Mouse (Mus musculus): Measurements from ENCODE around the gene Mfsd2a. TPM values are rescaled to one million over a fixed set of nuclear protein-coding genes. Genes with fewer than 3 reads are reported as not detected.
"Not testable (repeated sequence)": the region's sequence is repeated elsewhere in the genome, so short reads cannot be mapped to it uniquely, and the experiment has no call there.

Gene Mfsd2a
- 0.94 TPM in 1 of 2 replicates, not detected in the other for total RNA-seq (2017)

DNA sequence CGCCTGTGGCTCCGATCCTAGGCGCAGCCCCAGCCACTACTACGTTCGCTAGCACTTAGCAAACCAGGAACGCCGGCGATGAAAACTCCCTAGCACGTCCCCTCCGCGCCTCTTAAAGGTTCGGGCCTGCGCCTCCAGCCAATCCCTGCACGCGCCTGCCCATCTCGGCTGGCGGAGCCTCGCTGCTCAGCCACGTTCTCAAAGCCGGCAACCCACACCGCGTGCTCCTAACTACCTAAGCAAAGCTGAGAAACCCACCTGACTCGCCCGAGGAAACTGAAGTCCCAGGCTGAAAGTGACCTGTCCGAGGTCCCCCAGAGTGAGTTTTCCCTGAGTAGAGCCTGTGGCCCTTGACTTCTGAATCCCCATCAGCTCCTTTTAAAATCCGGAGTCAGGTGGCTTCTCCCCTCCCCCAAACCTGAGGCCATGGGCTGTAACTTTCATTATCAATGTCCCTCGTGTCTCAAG lies at the start of gene Mfsd2a:
Mfsd2a (minus strand) TSS at position 89 of the 468 bp plus-strand sequence.
- peak; percentile 53 to 57 for ATAC-seq (replicated peaks in 1 of 2; ENCODE audit: insufficient read depth in 1 of 2, low FRiP score in 2 of 2, low TSS enrichment in 1 of 2, low read depth in 1 of 2, poor library complexity in 2 of 2, severe bottlenecking in 2 of 2)

DNA sequence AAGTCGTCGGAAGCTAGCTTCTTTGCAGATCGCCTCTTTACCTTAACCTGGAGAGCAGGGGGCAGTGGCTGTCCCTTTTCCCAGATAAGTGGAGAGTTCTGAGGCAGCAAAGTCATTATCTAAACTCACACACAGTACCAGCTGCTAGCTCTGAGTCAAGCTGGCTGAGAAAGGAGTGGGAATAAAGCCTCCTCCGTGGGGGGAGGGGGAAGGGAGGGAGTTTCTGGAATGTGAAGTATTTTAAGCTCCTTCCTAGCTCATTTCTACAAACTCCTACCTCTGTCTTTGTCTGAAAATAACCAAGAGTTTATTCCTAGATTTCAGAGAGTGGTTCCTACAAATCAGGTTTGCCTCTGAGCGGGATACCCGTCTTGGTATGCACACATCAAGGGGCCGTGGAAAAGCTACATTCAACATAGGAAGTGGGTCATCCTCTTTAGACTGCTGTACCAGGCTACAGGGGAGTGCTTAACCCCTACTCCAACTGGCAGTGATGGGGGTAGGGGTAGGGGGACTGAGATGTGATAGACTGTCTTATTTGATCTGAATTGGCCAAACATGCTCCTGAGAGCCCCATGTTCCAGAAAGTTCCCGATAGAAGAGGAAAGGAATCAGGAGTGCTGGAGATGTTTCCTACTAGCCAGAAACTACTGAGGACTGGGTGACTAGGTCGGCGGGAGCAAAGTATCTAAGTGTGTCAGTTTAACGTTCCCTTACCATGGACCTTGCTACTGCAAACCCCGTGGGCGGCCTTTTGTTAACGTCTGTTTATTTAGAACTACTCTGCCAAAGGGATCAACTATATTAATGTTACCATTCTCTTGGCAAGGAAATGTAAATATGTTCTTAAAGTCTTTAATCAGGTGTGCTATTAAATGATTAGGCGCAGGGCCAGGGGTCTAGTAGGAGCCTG lies 44.3 kb upstream of the Mfsd2a start:
- no peak for ATAC-seq (replicated peaks in 1 of 2; ENCODE audit: insufficient read depth in 1 of 2, low FRiP score in 2 of 2, low TSS enrichment in 1 of 2, low read depth in 1 of 2, poor library complexity in 2 of 2, severe bottlenecking in 2 of 2)

DNA sequence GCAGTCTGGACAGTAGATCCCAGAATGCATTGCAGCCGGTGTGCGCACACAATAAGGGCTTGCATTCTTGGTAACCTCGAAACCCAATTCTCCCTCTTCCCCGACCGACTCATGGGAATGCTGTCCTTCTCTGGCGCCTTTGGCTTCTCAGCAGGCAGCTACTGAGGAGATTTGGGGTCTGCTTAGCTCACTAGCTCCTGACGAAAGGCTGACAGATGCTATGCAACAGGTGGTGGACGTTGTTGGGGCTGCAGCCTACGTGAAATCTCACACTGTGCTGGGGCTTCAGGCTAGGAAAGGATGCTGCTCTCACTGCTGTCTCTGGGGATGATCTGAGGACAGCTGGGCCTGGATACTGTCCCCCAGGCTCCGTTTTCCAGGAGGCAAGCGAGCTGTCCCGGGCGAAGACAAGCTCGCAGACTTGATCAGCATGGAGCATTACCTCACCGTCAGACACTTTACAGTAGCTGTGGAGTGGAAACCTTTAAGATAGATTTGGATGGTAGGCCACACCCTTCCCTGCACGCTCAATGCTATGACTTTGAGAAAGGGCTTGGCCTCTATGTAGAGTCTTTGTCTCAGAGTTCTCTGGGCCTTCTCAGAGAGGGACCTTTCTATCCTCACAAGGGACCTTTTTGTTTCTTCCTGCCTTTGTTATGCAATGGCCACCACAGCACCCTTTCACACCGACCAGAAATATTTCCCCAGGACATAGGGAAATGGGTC lies 39.8 kb upstream of the Mfsd2a start:
- ATAC-seq (replicated peaks in 1 of 2; ENCODE audit: insufficient read depth in 1 of 2, low FRiP score in 2 of 2, low TSS enrichment in 1 of 2, low read depth in 1 of 2, poor library complexity in 2 of 2, severe bottlenecking in 2 of 2), result no peak

DNA sequence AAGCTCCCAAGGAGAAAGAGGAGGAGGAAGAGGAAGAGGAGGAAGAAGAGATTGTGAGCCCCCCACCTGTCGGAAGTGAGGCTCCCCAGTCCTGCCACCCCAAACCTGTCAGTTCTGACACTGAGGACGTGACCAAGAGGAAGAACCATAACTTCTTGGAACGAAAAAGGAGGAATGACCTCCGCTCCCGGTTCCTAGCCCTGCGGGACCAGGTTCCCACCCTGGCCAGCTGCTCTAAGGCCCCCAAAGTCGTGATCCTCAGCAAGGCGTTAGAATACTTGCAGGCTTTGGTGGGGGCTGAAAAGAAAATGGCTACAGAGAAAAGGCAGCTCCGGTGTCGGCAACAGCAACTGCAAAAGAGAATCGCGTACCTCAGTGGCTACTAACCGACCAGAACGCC lies 39.1 kb upstream of the Mfsd2a start:
- no peak for ATAC-seq (replicated peaks in 1 of 2; ENCODE audit: insufficient read depth in 1 of 2, low FRiP score in 2 of 2, low TSS enrichment in 1 of 2, low read depth in 1 of 2, poor library complexity in 2 of 2, severe bottlenecking in 2 of 2)

DNA sequence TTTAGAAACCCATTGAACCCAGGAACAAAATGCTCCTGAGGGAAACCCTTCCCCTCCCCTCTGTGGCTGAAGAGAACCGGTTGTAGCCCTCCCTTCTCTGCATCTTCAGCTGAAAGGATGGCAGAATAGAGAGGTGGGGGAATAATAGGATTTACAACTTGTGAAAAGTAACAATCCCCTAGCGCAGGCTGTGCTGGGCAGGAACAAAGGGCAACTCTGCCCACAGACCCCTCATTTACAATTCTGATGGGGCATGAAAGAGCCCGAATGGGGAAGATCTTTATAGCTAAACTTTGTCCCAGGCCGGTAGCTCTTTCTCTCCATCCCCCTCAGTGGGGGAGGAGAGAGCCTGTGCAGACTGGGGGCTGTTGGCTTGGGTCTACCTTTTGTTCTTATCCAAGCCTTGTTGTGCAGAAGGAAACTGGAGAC lies 38.3 kb upstream of the Mfsd2a start:
- no peak for ATAC-seq (replicated peaks in 1 of 2; ENCODE audit: insufficient read depth in 1 of 2, low FRiP score in 2 of 2, low TSS enrichment in 1 of 2, low read depth in 1 of 2, poor library complexity in 2 of 2, severe bottlenecking in 2 of 2)

DNA sequence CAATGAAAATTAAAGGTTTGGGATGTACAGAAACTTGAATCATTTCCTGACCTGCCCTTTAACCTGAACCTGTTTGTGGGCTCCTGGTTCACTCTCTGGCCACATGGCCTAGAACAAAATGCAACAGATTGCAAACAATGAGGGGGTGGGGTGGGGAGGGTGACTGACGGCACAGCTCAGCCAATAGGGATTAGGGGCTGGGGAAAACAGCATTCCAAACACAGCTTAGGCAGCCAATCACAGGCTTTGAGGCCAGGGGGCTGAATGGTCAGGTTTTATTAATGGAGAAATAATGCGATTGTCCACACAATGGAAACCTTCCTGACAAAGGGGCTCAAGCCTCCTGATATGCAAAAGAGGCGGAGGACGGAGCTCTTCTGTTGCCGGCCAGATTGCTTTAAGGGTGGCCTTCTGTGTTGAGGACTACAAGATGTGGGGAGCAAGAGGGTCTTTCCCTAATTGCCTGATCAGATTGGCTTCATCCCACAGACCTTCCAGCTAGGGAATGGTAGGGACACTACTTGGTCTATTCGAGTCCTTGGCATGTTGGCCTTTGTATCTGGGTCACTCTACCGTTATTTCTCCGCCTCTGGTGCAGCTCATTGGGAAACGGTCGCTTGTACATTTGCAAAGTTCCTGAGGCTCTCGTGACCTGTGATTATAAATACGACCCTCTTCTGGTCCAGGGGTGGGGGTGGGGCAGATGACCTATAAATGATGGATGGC lies 37.7 kb upstream of the Mfsd2a start:
- ATAC-seq (replicated peaks in 1 of 2; ENCODE audit: insufficient read depth in 1 of 2, low FRiP score in 2 of 2, low TSS enrichment in 1 of 2, low read depth in 1 of 2, poor library complexity in 2 of 2, severe bottlenecking in 2 of 2), result no peak

DNA sequence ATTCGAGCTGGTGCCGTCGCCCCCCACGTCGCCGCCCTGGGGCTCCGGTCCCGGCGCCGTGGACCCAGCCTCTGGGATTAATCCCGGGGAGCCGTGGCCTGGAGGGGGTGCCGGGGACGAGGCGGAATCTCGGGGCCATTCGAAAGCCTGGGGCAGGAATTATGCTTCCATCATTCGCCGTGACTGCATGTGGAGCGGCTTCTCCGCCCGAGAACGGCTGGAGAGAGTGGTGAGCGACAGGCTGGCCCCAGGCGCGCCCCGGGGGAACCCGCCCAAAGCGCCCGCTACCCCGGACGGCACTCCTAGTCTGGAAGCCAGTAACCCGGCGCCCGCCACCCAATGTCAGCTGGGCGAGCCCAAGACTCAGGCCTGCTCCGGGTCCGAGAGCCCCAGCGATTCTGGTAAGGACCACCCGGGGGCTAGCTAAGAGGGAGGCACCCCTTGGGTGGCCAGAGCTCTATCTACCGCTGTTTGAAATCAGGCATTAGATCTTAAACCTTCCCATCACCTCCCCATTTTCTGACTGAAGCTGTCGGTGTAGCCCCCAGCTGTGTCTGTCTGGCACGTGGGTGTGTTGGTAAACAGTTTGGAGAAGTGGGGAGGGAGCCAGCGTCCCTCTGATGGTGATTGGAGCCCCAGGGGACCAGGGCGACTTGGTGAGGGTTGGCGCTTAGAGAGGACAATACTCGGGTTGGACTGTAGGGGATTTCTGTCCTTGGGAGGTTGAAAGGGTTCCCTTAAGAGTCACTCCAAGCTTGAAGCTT lies 35.8 kb upstream of the Mfsd2a start:
- peak; percentile 60 to 73 for ATAC-seq (replicated peaks in 1 of 2; ENCODE audit: insufficient read depth in 1 of 2, low FRiP score in 2 of 2, low TSS enrichment in 1 of 2, low read depth in 1 of 2, poor library complexity in 2 of 2, severe bottlenecking in 2 of 2)

DNA sequence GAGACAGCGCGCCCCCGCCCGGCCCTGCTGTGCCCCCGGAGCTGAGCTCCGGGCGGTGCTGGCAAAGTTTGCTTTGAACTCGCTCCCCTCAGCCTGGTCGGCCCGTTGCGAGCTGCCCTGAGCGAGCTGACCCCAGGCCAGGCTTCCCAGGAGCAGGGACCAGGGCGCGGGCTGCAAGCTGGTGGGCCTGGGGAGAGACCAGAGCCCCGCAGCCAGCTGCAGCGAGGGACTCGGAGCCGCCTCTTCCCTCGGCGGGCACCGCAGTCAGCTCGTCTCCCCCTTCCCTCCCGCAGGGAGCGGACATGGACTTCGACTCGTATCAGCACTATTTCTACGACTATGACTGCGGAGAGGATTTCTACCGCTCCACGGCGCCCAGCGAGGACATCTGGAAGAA lies 35.2 kb upstream of the Mfsd2a start:
- no peak; a peak in 1 of 4 replicates for ATAC-seq (replicated peaks in 1 of 2; ENCODE audit: insufficient read depth in 1 of 2, low FRiP score in 2 of 2, low TSS enrichment in 1 of 2, low read depth in 1 of 2, poor library complexity in 2 of 2, severe bottlenecking in 2 of 2)

DNA sequence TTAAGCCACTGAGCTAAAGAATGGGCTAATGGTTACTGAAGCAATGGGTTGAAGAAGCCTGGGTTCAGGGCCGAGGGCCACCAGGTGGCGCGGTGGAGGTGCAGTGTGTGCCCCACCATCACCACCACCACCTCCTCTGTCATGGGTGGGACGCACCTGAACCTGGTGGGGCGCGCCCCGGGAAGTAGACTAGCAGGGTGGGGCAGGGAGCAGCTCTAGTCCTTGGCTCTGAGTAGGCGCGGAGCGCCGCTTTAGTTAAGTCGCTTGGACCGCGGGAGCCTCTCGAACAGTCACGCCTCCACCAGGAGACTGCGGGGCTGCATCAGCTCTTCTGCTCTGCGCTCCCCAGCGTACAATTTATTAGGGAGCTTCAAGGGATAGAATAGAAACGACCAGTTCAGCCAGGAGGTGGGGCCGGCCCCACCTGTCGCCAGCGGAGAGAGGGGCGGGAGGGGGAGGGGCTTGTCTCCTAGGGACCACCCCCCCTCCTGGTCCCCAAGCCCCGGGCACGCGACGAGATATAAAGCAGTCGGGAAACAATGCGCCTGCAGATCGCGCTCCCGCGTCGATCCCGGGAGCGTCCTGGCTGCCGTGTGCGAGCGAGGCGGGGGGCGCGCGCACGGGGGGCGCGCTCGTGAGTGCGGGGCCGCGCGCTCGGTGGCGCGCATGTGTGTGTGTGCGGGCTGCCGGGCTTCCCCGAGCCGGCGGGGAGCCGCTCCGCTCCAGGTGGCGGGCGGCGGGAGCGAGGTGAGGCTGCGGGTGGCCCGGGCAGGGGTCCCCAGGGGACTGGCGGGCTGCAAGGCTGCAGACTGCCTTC lies 34.6 kb upstream of the Mfsd2a start, which contains the start of gene Mycl:
Mycl (plus strand) TSS at position 249 of the 817 bp plus-strand sequence.
- ATAC-seq (replicated peaks in 1 of 2; ENCODE audit: insufficient read depth in 1 of 2, low FRiP score in 2 of 2, low TSS enrichment in 1 of 2, low read depth in 1 of 2, poor library complexity in 2 of 2, severe bottlenecking in 2 of 2), result peak; percentile 82 to 85

DNA sequence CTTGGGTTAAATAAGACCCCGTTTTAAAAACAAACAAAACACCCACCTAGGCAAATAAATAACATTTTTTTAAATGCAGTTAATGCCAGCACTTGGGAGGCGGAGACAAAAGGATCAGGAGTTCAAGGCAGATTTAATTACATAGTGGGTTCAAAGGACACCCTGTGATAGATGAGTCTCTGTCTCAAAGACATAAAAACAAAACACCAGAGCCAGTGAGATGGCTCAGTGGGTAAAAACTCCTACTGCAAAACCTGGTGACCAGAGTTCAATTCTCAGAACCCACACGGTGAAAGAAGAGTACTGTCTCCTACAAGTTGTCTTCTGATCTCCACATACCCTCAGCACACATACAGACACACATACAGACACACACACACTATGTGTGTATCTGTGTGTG lies 31.3 kb upstream of the Mfsd2a start:
- ATAC-seq (replicated peaks in 1 of 2; ENCODE audit: insufficient read depth in 1 of 2, low FRiP score in 2 of 2, low TSS enrichment in 1 of 2, low read depth in 1 of 2, poor library complexity in 2 of 2, severe bottlenecking in 2 of 2), result no peak

DNA sequence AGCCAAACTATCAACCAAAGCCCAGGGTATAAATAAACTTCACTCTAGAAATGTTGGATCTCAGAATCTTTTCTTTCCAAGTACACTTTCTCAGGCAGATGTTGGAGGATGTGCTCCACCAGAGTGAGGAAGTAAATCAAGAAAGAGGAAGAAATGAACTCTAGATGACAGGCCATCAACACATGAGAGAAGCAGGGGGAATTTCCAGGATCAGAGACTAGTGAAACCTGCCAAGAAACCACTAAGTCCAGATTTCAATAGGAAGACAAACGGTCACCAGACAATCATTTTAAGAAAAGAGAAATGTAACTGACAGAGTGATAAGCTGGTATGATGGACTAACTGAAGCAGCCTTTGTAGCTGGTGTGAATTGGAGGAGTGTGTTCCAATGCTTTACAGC lies 30.2 kb upstream of the Mfsd2a start:
- ATAC-seq (replicated peaks in 1 of 2; ENCODE audit: insufficient read depth in 1 of 2, low FRiP score in 2 of 2, low TSS enrichment in 1 of 2, low read depth in 1 of 2, poor library complexity in 2 of 2, severe bottlenecking in 2 of 2), result no peak; a peak in 1 of 4 replicates

DNA sequence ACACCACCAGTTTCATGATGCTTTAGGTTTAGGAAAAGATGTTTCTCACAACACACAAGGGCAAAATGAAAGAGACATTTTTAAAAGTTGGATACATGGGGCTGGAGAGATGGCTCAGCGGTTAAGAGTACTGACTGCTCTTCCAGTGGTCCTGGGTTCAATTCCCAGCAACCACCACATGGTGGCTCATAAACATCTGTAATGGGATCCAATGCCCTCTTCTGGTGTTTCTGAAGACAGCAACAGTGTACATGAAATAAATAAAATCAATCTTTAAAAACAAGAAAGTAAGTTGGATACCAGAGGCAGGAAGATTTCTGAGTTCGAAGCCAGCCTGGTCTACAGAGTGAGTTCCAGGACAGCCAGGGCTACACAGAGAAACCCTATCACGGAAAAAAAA lies 27.0 kb upstream of the Mfsd2a start:
- not testable (repeated sequence) for ATAC-seq (replicated peaks in 1 of 2; ENCODE audit: insufficient read depth in 1 of 2, low FRiP score in 2 of 2, low TSS enrichment in 1 of 2, low read depth in 1 of 2, poor library complexity in 2 of 2, severe bottlenecking in 2 of 2)

DNA sequence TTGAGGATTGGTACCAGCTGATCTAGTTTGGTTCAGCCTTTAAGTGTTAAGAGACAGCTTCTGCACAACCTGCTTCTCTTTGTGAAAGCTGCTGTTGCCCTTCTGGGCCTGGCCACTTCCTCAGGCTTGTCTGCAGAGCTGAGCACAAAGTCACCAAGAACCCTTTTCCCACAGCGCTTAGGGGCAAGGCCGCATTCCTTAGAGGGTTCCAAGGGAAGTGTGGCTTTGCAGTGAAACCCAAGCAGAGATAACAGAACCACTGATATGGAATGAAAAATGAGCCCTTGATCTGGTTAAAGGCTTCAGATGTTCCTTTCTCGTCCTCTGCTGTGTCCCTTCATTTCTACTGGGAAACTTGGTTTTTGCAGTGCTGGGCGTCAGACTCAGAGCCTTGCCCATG lies 26.4 kb upstream of the Mfsd2a start:
- no peak for ATAC-seq (replicated peaks in 1 of 2; ENCODE audit: insufficient read depth in 1 of 2, low FRiP score in 2 of 2, low TSS enrichment in 1 of 2, low read depth in 1 of 2, poor library complexity in 2 of 2, severe bottlenecking in 2 of 2)

DNA sequence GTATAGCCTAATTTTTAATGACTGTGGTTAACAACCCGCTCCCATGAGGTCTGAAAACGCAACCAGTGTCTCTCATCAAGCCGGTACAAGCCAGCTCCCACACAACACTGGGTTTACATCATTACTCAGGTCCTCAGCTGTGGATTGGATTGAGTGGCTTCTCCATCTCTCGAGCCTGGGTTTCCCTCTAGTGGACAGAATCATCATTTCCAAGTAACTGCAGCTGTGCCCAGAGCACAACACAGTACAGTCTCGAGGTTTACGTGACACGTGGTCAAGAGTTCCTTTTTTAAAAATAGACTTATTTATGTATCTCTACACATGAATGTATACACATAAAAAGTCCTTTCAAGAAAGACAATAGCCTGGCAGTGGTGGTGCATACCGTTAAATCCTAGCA lies 24.1 kb upstream of the Mfsd2a start:
- peak; percentile 89 to 91 for ATAC-seq (replicated peaks in 1 of 2; ENCODE audit: insufficient read depth in 1 of 2, low FRiP score in 2 of 2, low TSS enrichment in 1 of 2, low read depth in 1 of 2, poor library complexity in 2 of 2, severe bottlenecking in 2 of 2)

DNA sequence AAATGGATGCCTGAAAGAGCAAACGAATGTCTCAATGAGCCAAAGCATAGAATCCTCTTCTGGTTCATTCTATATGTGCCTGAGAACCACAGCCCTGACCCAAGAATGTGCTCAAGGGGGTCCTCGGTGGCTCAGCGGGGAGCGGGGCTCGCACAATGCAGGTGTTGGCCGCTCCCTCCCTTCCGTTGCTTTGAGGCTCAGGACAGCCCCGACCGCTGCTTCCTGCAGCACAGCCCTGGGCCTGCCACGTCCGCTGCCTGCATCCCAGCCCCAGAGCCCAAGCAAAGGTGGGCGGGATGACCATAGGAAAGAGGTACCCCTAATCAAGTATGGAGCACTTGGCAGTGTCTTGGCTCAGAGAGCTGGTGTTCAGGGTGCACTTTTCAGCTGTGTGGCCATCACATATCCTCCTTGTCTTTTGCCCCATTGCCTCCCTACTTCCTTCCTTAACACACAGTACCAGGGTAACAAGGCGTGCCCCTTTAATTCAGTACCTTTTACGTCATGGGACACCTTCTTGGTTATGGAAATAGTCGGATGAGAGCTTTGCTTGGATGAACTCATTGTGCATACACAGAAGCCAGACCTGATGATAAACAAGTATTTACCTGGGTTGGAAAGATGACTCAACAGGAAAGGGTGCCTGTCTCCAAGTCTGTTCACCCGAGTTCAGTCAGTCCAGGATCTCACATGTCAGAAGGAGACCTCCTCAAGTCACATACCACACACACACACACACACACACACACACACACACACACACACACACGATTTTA lies 22.7 kb upstream of the Mfsd2a start:
- peak; percentile 43 for ATAC-seq (replicated peaks in 1 of 2; ENCODE audit: insufficient read depth in 1 of 2, low FRiP score in 2 of 2, low TSS enrichment in 1 of 2, low read depth in 1 of 2, poor library complexity in 2 of 2, severe bottlenecking in 2 of 2)

DNA sequence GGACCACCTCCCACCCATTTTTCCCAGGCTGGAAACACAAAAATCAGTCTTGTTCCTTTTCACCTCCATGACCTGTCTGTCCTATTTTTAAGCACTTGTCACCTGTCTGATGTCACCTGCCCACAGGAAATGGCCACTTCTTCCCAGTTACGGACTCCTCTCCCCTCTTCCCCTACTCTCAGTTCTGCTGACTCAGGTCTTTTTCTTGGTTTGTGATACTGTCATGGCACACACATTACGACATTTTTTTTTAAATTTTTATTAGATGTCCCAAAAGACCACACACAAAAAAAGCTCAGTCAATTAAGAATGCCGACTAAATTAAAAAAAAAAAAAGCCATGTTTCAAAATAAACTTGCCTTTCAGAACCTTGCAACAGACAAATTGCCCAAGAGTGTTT lies 21.5 kb upstream of the Mfsd2a start:
- no peak; a peak in 1 of 4 replicates for ATAC-seq (replicated peaks in 1 of 2; ENCODE audit: insufficient read depth in 1 of 2, low FRiP score in 2 of 2, low TSS enrichment in 1 of 2, low read depth in 1 of 2, poor library complexity in 2 of 2, severe bottlenecking in 2 of 2)

All from hematopoietic stem cell, adult 5-6 weeks (primary cell).